Mouse (Mus musculus): ENCODE measurements around the gene Sumo1.

GRCm38 (mm10) chr1:59571502-59571901 lies 99.1 kb downstream of the Sumo1 start:
- TF ChIP-seq POLR2A (IDR thresholded peaks at IDR 0.05; ENCODE audit: control insufficient read depth, extremely low read depth, insufficient read depth, low read length, poor library complexity), result no peak
- no peak for TF ChIP-seq CTCF (IDR thresholded peaks at IDR 0.05; ENCODE audit: borderline replicate concordance, control insufficient read depth, extremely low read depth, insufficient read depth, low read length, poor library complexity)
